Mouse (Mus musculus) left cerebral cortex, adult 2 months (tissue): ENCODE measurements around the gene Gpr153. TPM values are rescaled to one million over a fixed set of nuclear protein-coding genes. Genes with fewer than 3 reads are reported as not detected.
A peak's percentile ranks its signal among the peaks of the same experiment; 100 is the strongest.

ENCODE experiments used
- DNase-seq, 2 experiments: peaks; one replicate each; pipeline ENCODE4 v3.0.0; 2021 to 2022; ENCODE audit warnings: low spot score in 2 of 2, mixed read lengths in 1 of 2; ENCODE audit errors: extremely low spot score in 1 of 2
- H3K27ac ChIP-seq: fragments of 200-600 bp; 2 replicates; pipeline ENCODE4 v1.8.1; 2022
- H3K4me3 ChIP-seq: fragments of 200-600 bp; 2 replicates; pipeline ENCODE4 v1.8.1; 2022
- CTCF ChIP-seq: fragments of 200-600 bp; IDR thresholded peaks from 2 replicates; pipeline ENCODE4 v1.8.1; 2022; ENCODE audit warnings: antibody characterized with exemption, mild to moderate bottlenecking, moderate library complexity
- intact Hi-C: fragments of 180-260 bp; cut with DNase I; formaldehyde crosslinking; loops from one replicate; pipeline ENCODE4 v1.15.1; 2025
- total RNA-seq, 2 experiments: library from RNA; stranded (reverse); gene quantifications; 2 replicates each; pipeline ENCODE4 v1.2.3; 2021

The Gpr153 gene
- total RNA-seq, 2 experiments from 2014 or later = 29.6 to 35.9 TPM

GRCm38 (mm10) chr4:152328691-152329090 is 54.7 kb downstream of the Gpr153 start:
- TF ChIP-seq CTCF = peak; percentile 40; the same call in 1 of the 2 replicates
- Histone ChIP-seq H3K27ac (no peak overlapping the region), H3K4me3 (no peak overlapping the region)
- peak in 1 of 2 experiments; percentile 35 for DNase-seq
- intact Hi-C loops = loop anchor here (5.0 kb wide), 2 partner anchors 149 to 156 kb away; partner anchors contain the start of genes Kcnab2 and Nphp4

GRCm38 (mm10) chr4:152332952-152333351 is 58.9 kb downstream of the Gpr153 start:
- no peak overlapping the region for H3K4me3 ChIP-seq
- peak; percentile 97 for TF ChIP-seq CTCF
- intact Hi-C loops = no loop called here
- DNase-seq = peak; percentile 68 to 69
- no peak overlapping the region for H3K27ac ChIP-seq

GRCm38 (mm10) chr4:152333587-152333986 is 59.6 kb downstream of the Gpr153 start:
- intact Hi-C loops = no loop called here
- TF ChIP-seq CTCF = no peak

More at GRCm38 (mm10) chr4:152333587-152333986, 59.6 kb downstream of the Gpr153 start:
- no peak overlapping the region for H3K4me3 ChIP-seq
- no peak for DNase-seq
- no peak overlapping the region for H3K27ac ChIP-seq

Other genes starting within 250 kb of the Gpr153 start
- 10 to 100 TPM; 13.6 to 13.9 TPM for gene Zbtb48, start 246.6 kb upstream of the Gpr153 start, total RNA-seq
- gene Tas1r1, start 235.7 kb upstream of the Gpr153 start, total RNA-seq = under 1 TPM; 0.49 to 0.95 TPM
- 10 to 100 TPM; 18.2 to 19.2 TPM for gene Nol9, start 234.9 kb upstream of the Gpr153 start, total RNA-seq
- 100 to 1,000 TPM in 1 of 2 experiments, 10 to 100 TPM in 1; 89.1 to 101 TPM for gene Plekhg5, start 201.7 kb upstream of the Gpr153 start, total RNA-seq
- 10 to 100 TPM; 16.4 to 28.6 TPM for gene Tnfrsf25, start 158.3 kb upstream of the Gpr153 start, total RNA-seq
- gene Espn, start 121.9 kb upstream of the Gpr153 start, total RNA-seq = 1 to 10 TPM; 2.1 to 2.6 TPM
- not detected for gene Hes2, start 115.4 kb upstream of the Gpr153 start, total RNA-seq
- 100 to 1,000 TPM; 300 to 307 TPM for gene Acot7, start 96.1 kb upstream of the Gpr153 start, total RNA-seq
- gene Hes3, start 17.4 kb downstream of the Gpr153 start, total RNA-seq = under 1 TPM; 0.30 to 0.32 TPM
- gene Icmt, start 23.0 kb downstream of the Gpr153 start, total RNA-seq = 10 to 100 TPM; 49.8 to 54.3 TPM
- gene Rnf207, start 44.8 kb downstream of the Gpr153 start, total RNA-seq = 10 to 100 TPM; 17.0 to 18.6 TPM
- 100 to 1,000 TPM; 171 to 172 TPM for gene Rpl22, start 51.5 kb downstream of the Gpr153 start, total RNA-seq
- 100 to 1,000 TPM; 176 to 194 TPM for gene Chd5, start 64.4 kb downstream of the Gpr153 start, total RNA-seq
- gene Nphp4, start 202.5 kb downstream of the Gpr153 start, total RNA-seq = 10 to 100 TPM; 22.8 to 24.9 TPM
- 100 to 1,000 TPM; 375 to 385 TPM for gene Kcnab2, start 203.6 kb downstream of the Gpr153 start, total RNA-seq